Mouse (Mus musculus) large intestine, adult 2 months (tissue): Measurements from ENCODE around the gene Sema6b. TPM values are rescaled to one million over a fixed set of nuclear protein-coding genes. Genes with fewer than 3 reads are reported as not detected.
A peak's percentile ranks its signal among the peaks of the same experiment; 100 is the strongest.

Source experiments
- DNase-seq: peaks from one replicate; pipeline ENCODE4 v3.0.0-alpha.2; 2012; ENCODE audit warnings: low read depth, low spot score
- WGBS: fragments of 180-500 bp; shearing (Covaris S2); methylation state at CpG from one replicate; pipeline ENCODE4 v1.1.7; 2018; 5-methylcytosine and 5-hydroxymethylcytosine counted together
- polyA plus RNA-seq: library from polyadenylated mRNA; depleted of rRNA; stranded (reverse); fragments of >200 nt; gene quantifications from 2 replicates; pipeline ENCODE4 v1.2.3, GENCODE M21; 2012; rRNA removed

The Sema6b gene
- polyA plus RNA-seq: 3.3 and 3.5 TPM in 2 replicates

DNA sequence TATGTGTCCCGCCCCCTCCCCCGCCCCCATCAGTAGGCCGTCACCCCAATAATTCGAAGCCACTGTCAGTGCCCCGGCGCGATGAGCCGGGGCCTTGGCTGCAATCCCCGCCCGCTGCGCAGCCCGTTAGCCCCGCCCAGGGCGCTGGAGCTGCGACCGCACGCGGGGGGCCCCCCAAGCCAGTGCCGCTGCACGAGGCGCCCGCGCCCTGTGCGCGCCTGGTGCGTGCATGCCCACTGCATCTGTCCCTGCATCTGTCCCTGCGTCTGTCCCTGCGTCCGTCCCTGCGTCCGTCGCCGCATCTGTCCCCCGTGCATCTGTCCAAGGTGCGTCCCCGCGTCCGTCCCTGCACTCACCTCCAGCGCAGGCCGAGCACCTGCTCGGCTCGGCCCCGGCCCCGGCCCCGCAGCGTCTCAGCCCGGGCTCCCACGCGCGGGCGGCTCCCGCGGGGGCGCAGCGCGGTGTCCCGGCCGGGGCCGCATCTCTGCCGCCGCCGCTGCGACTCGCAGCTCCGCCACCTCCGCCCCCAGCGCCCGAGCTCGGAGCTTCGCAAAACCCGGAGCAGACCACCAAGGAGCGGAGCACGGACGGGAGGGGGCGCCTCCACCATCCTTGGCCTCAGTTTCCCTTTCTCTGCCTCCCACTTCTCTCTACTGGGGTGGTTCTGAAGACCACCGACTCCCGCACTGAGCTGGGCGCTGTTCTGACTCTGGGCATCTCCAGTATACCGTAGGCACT lies at the start of gene Sema6b:
Sema6b (minus strand) TSS at position 486 of the 738 bp plus-strand sequence.
- 3% methylated on average over 77 of the region's 79 CpGs for WGBS
- no peak for DNase-seq

DNA sequence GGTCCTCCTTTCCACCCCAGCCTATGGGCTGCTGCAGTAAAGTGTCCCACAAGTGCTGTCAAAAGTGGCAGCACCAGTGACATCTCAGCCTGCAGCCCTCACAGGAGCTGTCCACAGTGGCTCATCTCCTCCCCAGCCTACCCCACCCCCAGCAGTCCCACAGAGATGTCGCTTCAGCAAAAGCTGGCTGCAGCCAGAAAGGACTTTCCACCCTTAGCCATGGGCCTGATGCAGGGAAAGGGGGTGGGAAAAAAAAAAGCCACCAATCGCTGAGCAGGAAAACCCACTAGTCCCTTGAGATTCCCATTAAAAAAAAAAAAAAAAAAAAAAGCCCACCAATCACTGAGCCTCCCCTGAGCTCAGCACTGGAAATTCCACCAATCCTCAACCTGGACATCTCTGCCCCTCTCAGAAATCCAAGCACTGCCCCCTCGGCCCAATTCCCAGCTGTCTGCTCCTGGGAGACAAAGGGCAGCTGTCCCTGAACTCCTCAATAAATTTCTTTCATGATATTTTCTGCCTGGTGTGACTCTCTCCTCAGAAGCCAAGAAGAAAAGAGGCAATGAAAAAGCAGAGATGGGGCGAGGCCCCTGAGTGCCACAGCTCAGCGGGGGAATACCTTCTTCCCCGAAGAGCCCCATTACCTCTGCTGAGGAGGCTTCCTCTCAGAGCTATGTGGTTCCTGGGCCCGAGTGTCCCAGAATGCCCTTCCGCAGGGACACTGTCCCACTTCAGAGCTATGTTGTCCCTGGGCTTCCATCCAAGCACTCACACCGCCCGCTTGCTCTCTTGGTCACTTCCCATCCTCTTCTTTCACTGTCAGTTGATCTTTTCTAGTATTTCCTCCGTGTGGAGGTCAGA lies 45.4 kb upstream of the Sema6b start:
- WGBS: 43% methylated on average over 11 of the region's 11 CpGs
- no peak for DNase-seq

DNA sequence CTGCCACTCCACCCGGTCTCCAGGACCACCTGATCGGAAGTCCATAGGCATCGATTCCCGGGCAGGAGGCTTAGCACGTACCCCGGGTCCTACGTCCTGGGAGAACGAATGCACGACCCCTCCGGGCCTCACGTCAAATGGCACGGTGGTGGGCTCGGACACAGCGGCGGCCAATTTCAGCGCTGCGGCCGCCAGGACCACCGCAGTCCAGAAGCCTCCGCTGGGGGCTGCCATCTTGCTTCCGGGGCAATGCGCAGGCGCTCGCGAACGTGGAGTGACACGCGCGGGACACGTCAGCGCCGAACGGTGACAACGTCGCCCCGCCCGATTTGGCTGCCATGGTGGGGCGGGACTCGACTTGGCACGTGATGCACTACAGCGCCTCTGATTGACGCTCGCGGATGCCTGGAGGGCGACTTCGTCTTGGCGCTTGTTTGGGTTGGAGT lies 43.5 kb upstream of the Sema6b start, which contains the start of gene Mydgf:
Mydgf (minus strand) TSS at position 263 of the 446 bp plus-strand sequence.
- under 1% methylated on average over 47 of the region's 47 CpGs for WGBS
- DNase-seq: peak; percentile 74

DNA sequence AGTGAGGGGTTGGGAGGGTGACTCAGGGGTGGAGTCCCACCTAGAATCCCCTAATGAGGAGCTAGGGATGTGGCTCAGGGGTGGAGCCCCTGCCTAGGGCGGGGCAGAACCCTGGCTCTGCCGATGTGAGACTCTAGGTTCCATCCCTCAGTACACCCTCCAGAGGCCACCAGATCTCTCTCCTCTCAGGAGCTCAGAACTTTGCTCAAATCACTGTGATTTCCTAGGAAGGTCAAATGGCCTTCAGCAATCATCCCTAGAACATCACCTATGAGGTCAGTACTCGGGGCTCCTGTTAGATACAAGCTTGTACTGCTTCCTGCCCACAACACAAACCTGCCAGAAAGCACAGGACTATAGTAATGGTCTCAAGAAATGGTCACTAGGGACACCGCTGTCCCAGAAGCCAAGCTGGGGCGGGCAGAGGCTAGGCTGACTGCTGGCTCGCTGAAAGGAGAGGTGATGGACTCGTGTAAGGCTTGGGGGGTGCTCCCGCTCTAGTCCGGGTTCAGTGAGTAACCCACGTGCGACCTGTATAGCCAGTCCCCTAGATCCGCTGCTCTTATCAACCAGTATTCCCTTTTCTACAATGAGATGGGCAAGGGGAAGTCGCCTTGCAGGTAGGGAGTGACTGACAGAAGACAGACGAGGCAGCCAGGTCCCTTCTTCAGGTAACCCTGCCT lies 43.0 kb upstream of the Sema6b start:
- WGBS: 2% methylated on average over 14 of the region's 14 CpGs
- no peak for DNase-seq

DNA sequence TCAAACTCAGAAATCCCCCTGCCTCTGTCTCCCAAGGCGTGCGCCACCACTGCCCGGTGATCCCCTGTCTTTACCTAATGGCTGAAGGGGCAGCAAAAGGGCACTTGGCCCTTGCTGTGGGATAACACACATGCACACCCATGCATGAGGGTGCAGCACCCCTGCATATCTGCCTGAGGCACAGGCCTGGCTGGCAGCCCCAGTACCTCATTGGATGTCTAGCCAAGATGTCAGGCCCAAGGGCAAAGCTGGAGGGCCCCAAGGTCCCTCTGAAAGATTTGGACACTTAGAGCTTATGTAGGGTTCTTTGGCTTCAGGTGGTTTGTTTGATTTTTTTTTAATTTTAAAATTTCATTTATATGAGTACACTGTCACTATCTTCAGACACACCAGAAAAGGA lies 35.3 kb upstream of the Sema6b start:
- 97% methylated on average over 3 of the region's 3 CpGs for WGBS
- no peak for DNase-seq

DNA sequence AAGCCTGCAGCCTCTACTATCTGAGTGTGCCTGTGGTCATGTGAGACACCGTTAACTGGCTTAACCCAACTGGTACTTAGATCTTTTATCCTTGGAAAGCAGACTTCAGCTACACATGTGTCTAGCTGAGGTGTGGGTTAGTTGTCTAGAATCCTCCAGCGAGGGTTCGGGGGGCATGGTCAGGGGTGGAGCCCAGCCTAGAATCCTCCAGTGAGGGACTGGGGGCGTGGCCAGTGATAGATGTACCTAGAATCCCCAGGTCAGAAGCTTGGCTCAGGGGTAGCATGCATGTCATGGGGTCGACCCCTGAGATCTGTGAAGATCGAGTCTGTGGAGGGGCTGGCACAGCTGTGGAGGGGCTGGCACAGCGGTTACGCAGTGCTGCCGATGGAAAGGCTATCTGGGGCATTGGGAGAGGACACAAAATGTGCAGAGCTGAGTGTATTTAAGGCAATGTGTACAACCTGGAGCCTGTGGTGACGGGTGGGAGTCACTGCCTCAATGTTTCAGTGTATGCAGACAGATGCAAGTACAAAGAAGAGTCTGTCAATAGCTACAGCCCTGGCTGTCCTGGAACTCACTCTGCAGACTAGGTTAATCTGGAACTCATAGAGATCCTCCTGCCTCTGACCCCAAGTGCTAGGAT lies 33.4 kb upstream of the Sema6b start:
- 69% methylated on average over 10 of the region's 10 CpGs for WGBS
- DNase-seq: no peak

DNA sequence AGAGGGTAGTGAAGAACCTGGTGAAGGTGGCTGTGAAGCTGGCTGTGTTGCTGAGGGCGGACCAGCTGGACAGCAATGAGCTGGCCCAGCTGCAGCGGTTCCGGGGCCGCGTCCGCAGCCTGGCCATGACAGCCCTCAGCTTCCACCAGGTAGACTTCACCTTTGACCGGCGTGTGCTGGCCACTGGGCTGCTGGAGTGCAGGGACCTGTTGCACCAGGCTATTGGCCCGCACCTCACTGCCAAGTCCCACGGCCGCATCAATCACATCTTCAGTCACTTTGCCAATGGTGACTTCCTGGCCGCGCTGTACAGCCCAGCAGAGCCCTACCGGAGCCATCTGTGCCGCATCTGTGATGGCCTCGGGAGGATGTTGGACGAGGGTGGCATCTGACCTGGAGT lies 31.7 kb upstream of the Sema6b start:
- DNase-seq: no peak
- 91% methylated on average over 17 of the region's 17 CpGs for WGBS

DNA sequence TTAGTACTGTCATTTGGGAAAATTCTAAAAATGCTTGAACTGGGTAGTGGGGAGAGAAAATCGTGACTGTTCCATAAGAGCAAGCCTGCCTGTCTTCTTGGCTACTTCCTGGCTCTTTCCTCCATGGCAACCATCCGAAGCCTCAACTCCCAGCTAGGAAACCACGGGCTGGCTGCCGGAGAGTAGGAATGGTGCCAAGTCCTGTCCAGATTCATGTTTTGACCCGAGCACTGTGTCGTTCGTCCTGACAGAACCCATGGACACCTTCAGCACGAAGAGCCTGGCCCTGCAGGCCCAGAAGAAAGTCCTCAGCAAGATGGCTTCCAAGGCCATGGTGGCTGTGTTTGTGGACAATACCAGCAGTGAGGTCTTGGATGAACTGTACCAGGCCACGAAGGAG lies 31.3 kb upstream of the Sema6b start:
- 80% methylated on average over 9 of the region's 9 CpGs for WGBS

DNA sequence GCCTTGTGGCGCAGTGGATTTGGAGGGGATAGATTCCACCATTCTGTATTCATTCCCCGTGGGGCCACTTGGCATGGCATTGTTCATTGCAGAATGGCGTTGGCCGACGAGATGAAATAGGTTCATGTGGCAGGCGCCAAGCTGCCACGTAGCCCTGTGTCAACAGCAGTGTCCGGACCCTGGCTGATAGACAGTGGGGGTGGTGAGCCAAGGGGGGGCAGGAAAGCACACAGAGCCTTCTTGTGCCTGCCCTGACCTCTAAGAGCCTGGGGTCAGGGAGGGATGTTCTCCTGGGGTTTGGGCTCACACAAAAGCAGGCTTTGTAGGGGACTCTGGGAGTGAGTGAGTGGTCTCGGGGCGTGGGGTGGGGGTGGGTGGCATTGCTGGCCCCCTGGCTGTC lies 30.5 kb upstream of the Sema6b start:
- DNase-seq: no peak
- WGBS: 78% methylated on average over 10 of the region's 10 CpGs

More for the DNA sequence above, 31.3 kb upstream of the Sema6b start:
- no peak for DNase-seq

DNA sequence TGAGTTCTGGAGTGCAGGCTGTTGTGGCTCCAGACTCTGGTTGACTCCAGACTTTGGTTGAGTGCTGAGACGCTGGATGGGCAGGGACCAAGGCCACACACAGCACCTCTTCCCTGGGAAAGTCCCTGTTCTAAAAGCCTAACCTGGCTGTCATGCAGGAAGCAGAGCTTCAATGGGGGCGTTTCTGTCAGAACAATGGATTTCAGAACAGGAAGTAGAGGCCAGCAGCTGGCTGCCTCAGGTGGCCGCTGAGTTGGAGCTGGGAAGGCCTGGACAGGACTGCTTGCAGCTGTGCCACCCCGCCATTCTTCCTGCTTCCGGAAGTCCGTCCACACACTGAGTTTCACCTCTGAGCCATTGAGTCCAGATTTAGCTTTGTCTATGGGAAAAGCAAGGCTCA lies 29.7 kb upstream of the Sema6b start:
- no peak for DNase-seq
- WGBS: 24% methylated on average over 6 of the region's 6 CpGs

DNA sequence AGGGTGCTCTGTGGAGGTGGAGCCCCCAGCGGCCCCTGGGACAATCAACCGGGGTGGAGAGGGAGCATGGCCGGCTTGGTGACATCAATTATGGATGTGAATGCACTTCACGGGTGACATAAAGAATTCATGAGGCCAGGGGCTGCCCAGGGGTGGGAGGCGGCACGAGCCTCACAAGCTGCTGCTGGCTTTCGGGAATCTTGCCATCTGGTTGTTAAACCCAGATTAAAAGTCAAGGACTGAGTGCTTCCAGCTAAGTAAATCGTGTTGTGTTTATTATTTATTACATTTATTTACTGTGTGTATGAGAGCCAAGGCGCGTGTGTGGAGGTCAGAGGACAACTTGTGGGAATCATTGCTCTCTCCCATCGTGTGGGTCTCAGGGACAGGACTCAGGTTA lies 25.5 kb upstream of the Sema6b start:
- 18% methylated on average over 11 of the region's 11 CpGs for WGBS
- DNase-seq: no peak

DNA sequence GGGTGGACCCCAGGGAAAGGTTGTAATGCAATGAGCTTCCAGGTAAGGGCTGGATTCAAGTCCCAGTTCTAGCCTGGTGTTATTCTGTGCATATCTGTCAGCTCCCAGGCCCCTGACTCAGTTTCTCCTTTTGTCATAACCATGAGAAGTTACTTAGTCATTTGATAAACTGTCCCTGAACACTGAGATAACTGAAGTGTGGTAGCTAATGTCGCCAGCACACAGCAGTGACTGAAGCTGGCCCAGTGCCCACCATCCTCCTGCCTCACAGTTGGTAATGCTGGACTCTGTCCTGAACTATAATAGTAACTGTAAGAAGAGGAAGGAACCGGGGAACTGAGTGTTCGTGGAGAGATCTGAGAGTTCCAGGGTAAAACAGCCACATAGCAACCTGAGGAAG lies 24.4 kb upstream of the Sema6b start:
- WGBS: 24% methylated on average over 3 of the region's 3 CpGs
- DNase-seq: no peak

DNA sequence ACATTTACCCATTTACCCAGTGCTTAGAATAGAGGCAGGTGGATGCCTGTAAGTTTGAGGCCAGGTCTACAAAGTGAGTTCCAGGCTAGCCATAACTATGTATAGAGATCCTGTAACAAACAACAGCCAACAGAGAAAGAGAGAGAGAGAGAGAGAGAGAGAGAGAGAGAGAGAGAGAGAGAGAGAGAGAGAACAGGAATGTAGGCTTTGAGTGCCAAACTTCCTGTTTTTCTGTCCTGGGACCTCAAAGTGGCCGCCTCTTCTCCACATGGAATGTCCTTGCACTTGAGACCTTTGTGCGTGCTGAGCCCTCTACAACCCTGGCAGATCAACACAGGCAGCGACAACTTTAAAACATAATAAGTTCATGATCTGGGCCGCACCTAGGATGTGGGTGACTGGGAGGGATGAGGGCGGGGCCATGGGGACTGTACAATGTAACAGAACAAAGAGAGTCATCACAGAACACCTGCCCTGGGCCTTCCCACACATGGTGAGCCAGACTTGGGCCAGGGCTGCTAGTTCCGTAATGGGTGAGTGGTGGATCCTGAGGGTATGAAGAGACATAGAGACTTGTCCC lies 23.5 kb upstream of the Sema6b start:
- 23% methylated on average over 6 of the region's 6 CpGs for WGBS
- peak; percentile 91 for DNase-seq

DNA sequence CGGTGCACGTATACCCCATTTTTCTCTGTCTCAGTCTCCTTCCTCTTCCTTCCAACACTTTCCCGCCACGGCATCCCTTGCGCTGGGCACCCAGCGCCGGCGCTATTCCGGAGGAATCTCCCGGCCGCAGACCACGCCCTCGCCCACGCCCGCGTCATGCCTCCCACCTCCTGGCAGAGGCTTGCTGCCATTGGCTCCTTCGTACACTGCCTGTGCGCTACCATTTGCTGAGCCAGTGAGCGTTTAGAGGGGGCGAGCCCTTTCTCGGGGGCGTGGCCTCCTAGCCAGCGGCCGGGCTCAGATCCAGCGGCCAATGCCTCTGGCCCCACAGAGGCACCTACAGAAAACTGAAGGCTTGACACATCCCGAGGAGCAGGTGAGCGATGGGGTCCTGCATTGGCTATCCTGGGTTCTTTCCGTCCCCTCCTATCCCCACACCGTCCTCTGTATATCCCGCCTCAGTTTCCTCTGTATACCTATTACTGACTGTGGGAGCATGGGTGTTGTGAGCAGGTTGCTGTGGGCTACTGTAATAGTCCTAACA lies 22.2 kb upstream of the Sema6b start, which contains the start of gene Tnfaip8l1:
Tnfaip8l1 (plus strand) TSS at position 247 of the 544 bp plus-strand sequence.
- WGBS: 1% methylated on average over 30 of the region's 30 CpGs
- DNase-seq: peak; percentile 75

DNA sequence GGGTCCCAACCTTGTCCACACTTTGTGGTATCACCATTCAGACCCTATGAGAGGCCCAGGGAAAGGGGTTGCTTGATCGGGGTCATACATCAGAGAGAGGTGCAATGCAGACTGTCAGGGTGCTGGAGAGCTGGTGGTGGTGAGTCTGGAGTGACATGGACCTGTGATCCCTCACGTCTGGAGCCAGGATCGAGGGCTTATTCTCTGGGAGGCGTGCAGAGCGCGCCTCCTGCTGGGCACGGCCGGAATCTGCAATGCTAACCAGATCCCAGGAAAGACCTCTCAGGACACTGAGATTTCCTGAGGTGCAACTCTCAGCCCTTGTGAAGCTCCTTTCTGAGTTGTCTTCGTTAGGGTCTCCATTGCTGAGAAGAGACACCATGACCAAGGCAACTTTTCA lies 19.6 kb upstream of the Sema6b start:
- no peak for DNase-seq
- WGBS: 3% methylated on average over 9 of the region's 9 CpGs

DNA sequence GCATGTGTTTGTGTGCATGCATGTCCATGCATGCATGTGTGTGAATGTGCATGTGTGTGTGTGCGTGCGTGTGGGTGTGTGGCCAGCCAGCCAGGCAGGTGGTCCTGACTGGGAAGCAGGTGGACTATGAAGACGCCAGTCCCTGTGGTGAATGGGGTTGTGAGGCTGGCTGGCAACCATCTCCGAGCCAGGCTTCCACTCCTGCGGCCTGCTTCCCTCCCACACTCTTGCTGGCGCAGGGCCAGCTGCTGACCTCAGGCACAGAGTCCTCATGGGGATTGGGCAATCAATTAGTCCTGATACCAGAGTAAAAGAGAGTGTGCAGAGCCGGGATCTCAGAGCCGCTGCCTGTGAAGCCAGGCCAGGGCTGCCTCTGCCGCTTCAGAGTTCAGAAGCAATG lies 13.5 kb upstream of the Sema6b start:
- DNase-seq: no peak
- WGBS: 31% methylated on average over 9 of the region's 9 CpGs

DNA sequence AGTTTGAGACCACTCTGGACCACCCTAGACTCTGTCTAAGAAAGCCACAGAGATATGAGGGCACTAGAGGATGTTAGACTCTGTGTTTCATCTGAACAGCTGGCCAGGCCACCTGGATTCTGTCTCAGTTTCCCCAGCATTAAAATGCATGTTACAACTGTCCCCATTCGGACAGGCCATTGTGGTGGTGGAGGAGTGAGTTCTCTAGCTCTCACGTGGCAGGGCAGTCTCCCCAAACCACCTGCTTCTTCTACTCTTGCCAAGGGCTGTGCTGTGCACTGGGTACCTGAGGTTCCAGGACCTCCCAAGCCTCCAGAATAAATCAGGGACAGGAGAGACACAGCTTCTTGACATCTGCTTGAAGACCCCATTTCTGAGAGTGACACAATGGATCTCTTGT lies 9.8 kb upstream of the Sema6b start:
- 51% methylated on average over 2 of the region's 2 CpGs for WGBS
- DNase-seq: no peak

DNA sequence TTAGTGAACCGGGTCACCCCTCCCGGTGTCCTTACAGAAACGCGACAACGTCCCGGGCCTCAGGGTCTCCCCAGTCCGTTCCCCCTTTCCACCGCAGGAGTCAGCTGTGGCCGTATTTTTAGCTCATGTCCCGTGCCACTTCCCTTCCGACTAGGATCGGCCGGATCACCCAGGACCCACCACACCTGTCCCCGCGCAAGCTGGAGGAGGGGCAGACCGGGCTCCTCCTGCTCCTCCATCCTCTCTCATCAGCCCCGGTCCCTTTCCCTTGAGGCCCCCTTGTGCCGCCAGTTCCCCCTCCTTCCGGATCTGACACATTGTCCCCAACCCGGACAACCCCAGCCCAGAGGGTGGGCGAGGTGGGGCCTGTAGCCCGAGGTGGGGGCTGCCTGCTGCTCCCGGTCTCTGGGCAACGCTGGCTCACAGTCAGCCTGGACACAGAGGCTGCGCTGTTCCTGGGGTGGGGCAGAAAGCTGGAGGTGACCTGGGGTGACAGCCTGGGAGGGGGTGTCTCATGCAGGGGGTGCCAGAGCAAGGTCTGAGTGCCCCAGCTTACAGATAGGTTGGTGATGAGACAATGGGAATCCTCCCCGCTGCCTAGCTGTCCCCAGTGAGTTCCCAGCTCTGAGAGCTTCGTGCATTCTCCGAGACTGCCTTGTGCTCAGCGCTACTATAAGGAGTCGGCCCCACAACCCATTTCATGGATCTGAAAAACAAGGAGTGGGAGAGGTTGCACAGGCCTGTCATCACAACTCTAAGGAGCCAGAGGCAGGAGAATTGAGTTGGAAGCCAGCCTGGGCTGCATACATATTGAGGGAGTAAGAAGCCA lies 8.9 kb upstream of the Sema6b start:
- WGBS: 6% methylated on average over 30 of the region's 30 CpGs

More for the DNA sequence above, 8.9 kb upstream of the Sema6b start:
- no peak for DNase-seq
